ENCODE assay signal across 23 mouse cellular contexts in genomic region chr15:22837173-22837572, GRCm38 (mm10).
DNase-seq lines count a peak whose midpoint lies in the region; ATAC-seq lines count a peak whose summit lies in the region.
"Had no signal": no experiment of that assay in that cellular context is flagged by ENCODE, and none has a peak within 500 bp of the region (broad histone marks: within the 10 kb centered on the region; RNA-seq: fewer than 3 reads in every experiment).

No protein-coding gene starts in this region.

- H3K4me2 ChIP-seq in lung, embryonic 16.5 days (ENCODE audit: low read depth, low read length) = no peak overlapping the region
- H3K4me2 ChIP-seq: embryonic facial prominence, embryonic 12.5 days; forebrain, embryonic 13.5 days; heart, embryonic 12.5 days; hindbrain, embryonic 15.5 days had no signal

- WGBS in lung, embryonic 16.5 days = 52% methylated on average over 1 of the region's 1 CpGs

- H3K4me1 ChIP-seq in lung, embryonic 16.5 days (replicated peaks; ENCODE audit: control insufficient read depth, insufficient read depth, low read length) = no peaks in the 10 kb centered on the region
- H3K4me1 ChIP-seq: embryonic facial prominence, embryonic 12.5 days; forebrain, embryonic 13.5 days; heart, embryonic 12.5 days; hindbrain, embryonic 15.5 days had no signal

- no peak overlapping the region for H3K4me3 ChIP-seq in lung, embryonic 16.5 days (ENCODE audit: low read length)
- H3K4me3 ChIP-seq: embryonic facial prominence, embryonic 12.5 days; forebrain, embryonic 13.5 days; gastrocnemius, adult 2 months; heart, embryonic 12.5 days; hindbrain, embryonic 15.5 days had no signal

- DNase-seq in lung, postnatal 25 days (ENCODE audit: low spot score) = no peak
- DNase-seq in Muller cell, postnatal 12 days (ENCODE audit: inconsistent ontology term) = peak; percentile 13
- peak; percentile 54 for DNase-seq in adipocyte (ENCODE audit: low spot score)
- no peak for DNase-seq in thymus, postnatal 4 days
- DNase-seq in thymus, postnatal 14 days = no peak
- DNase-seq: adrenal gland, adult 2 months; adrenal gland, postnatal 25 days; B cell, adult 2 months; cerebellum, adult 2 months; cerebellum, postnatal 10 days; embryo, embryonic 11 days; gastrocnemius, adult 2 months; gastrocnemius, postnatal 25 days; heart, postnatal 36 days had no signal

- H3K27ac ChIP-seq in lung, embryonic 16.5 days (ENCODE audit: low read length) = no peak overlapping the region
- H3K27ac ChIP-seq: embryonic facial prominence, embryonic 12.5 days; forebrain, embryonic 13.5 days; gastrocnemius, adult 2 months; hindbrain, embryonic 15.5 days had no signal

- H3K36me3 ChIP-seq in lung, embryonic 16.5 days (ENCODE audit: control insufficient read depth, insufficient read depth, low read length) = no peaks in the 10 kb centered on the region
- H3K36me3 ChIP-seq: embryonic facial prominence, embryonic 12.5 days; G1E; heart, embryonic 12.5 days; hindbrain, embryonic 15.5 days had no signal

- H3K27me3 ChIP-seq in lung, embryonic 16.5 days (ENCODE audit: control insufficient read depth, insufficient read depth, low read depth, low read length) = no peaks in the 10 kb centered on the region
- H3K27me3 ChIP-seq: embryonic facial prominence, embryonic 12.5 days; forebrain, embryonic 13.5 days; heart, embryonic 12.5 days; hindbrain, embryonic 15.5 days; Patski had no signal

- peak; percentile 54; the same call in 1 of the 2 replicates for ATAC-seq in lung, embryonic 16.5 days (ENCODE audit: low read depth)
- ATAC-seq: activated CD4-positive, CD25-positive, alpha-beta regulatory T cell, adult 4 months; CD4-positive, CD25-positive, alpha-beta regulatory T cell, adult 4 months; forebrain, embryonic 13.5 days; Patski had no signal

- no peaks in the 10 kb centered on the region for H3K9me3 ChIP-seq in lung, embryonic 16.5 days (ENCODE audit: control insufficient read depth, low read length)
- H3K9me3 ChIP-seq: embryonic facial prominence, embryonic 12.5 days; forebrain, embryonic 13.5 days; G1E; hindbrain, embryonic 15.5 days had no signal

- no peak overlapping the region for H3K9ac ChIP-seq in lung, embryonic 16.5 days (ENCODE audit: low read length)
- H3K9ac ChIP-seq: embryonic facial prominence, embryonic 12.5 days; forebrain, embryonic 13.5 days; heart, embryonic 12.5 days; hindbrain, embryonic 15.5 days had no signal

Comparison
In these comparisons a context has a peak if more than half of its experiments do, and no peak if none do; other contexts are left out.
1. DNase-seq: peak in Muller cell, postnatal 12 days (single experiment) and adipocyte (single experiment); none in lung, postnatal 25 days (single experiment), thymus, postnatal 4 days (single experiment) and thymus, postnatal 14 days (single experiment).